Mouse (Mus musculus) liver, postnatal 0 days (tissue): ENCODE data around the gene Chd1l.

Experiments
- CTCF ChIP-seq: sonication (generic); IDR thresholded peaks from 2 replicates; pipeline ENCODE4 v1.5.1; 2016; ENCODE audit warnings: antibody characterized with exemption, low read depth
- EP300 ChIP-seq: IDR thresholded peaks from 2 replicates; pipeline ENCODE4 v1.6.1; 2016; ENCODE audit warnings: antibody characterized with exemption, low read depth, mild to moderate bottlenecking

- no peak for TF ChIP-seq EP300
- TF ChIP-seq CTCF: no peak
These were observed 9.8 kb downstream of the Chd1l start for GRCm38 (mm10) chr3:97600050-97600832.
